Mouse (Mus musculus): ENCODE data around the gene Efna1. TPM values are rescaled to one million over a fixed set of nuclear protein-coding genes. Genes with fewer than 3 reads are reported as not detected.

The Efna1 gene
- polyA plus RNA-seq, 1 experiment from 2014 or later: 13.2 TPM

GRCm38 (mm10) chr3:89300071-89300470 lies 19.1 kb upstream of the Efna1 start:
- Histone ChIP-seq H3K4me3 (peak overlapping the region; percentile 40), H3K9me3 (no peaks in the 10 kb centered on the region), H3K27me3 (ENCODE audit: poor library complexity, severe bottlenecking) (peaks cover 33% of the 10 kb centered on the region)

GRCm38 (mm10) chr3:89299499-89299898 lies 18.6 kb upstream of the Efna1 start:
- Histone ChIP-seq H3K36me3 (replicated peaks) (no peaks in the 10 kb centered on the region), H3K27me3 (ENCODE audit: poor library complexity, severe bottlenecking) (peaks cover 33% of the 10 kb centered on the region), H3K9me3 (no peaks in the 10 kb centered on the region), H3K27ac (peak overlapping the region; percentile 51; the same call in 1 of the 2 replicates), H3K4me3 (peak overlapping the region; percentile 40), H3K4me1 (peaks cover 14% of the 10 kb centered on the region)
- peak; percentile 41 for DNase-seq (ENCODE audit: extremely low spot score, low spot score)
- WGBS: 5% methylated on average over 14 of the region's 14 CpGs

More at GRCm38 (mm10) chr3:89300071-89300470, 19.1 kb upstream of the Efna1 start:
- no peak overlapping the region for H3K27ac ChIP-seq
- H3K4me1 ChIP-seq: peaks cover 20% of the 10 kb centered on the region
- 74% methylated on average over 1 of the region's 1 CpGs for WGBS
- DNase-seq (ENCODE audit: extremely low spot score, low spot score): no peak
- H3K36me3 ChIP-seq (replicated peaks): no peaks in the 10 kb centered on the region

DNA sequence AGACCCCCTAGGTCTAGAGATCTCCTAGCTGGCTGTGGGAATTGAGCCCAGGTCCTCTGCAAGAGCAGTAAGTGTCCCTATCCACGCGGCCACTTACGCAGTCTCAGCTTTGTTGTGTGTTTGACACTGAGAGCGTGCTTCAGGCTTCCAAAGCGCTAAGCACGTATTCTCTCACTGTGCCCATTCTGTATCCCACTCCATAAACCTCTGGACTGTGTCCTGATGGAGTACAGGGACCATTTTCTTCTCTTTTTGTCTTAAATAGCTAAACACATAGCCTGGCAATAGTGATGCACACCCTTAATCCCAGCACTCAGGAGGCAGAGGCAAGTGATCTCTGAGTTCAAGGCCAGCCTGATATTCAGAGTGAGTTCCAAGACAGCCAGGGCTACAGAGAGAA lies 18.0 kb upstream of the Efna1 start:
- Histone ChIP-seq H3K4me1 (peaks cover 11% of the 10 kb centered on the region), H3K36me3 (replicated peaks) (no peaks in the 10 kb centered on the region), H3K4me3 (no peak overlapping the region), H3K27me3 (ENCODE audit: poor library complexity, severe bottlenecking) (peaks cover 33% of the 10 kb centered on the region), H3K27ac (no peak overlapping the region), H3K9me3 (no peaks in the 10 kb centered on the region)
- DNase-seq (ENCODE audit: extremely low spot score, low spot score): no peak
- 80% methylated on average over 6 of the region's 6 CpGs for WGBS

- no peak overlapping the region for H3K27ac ChIP-seq
- no peak for DNase-seq (ENCODE audit: extremely low spot score, low spot score)
- peaks cover 11% of the 10 kb centered on the region for H3K4me1 ChIP-seq
- no peaks in the 10 kb centered on the region for H3K36me3 ChIP-seq (replicated peaks)
- peaks cover 33% of the 10 kb centered on the region for H3K27me3 ChIP-seq (ENCODE audit: poor library complexity, severe bottlenecking)
- WGBS: 91% methylated on average over 11 of the region's 11 CpGs
- no peak overlapping the region for H3K4me3 ChIP-seq
- H3K9me3 ChIP-seq: no peaks in the 10 kb centered on the region
Observed at GRCm38 (mm10) chr3:89296761-89297396, 15.9 kb upstream of the Efna1 start.

GRCm38 (mm10) chr3:89295685-89296230 lies 14.8 kb upstream of the Efna1 start:
- WGBS: 82% methylated on average over 8 of the region's 8 CpGs
- Histone ChIP-seq H3K9me3 (no peaks in the 10 kb centered on the region), H3K4me1 (peaks cover 11% of the 10 kb centered on the region), H3K27me3 (ENCODE audit: poor library complexity, severe bottlenecking) (peaks cover 29% of the 10 kb centered on the region), H3K36me3 (replicated peaks) (no peaks in the 10 kb centered on the region), H3K27ac (no peak overlapping the region), H3K4me3 (no peak overlapping the region)
- DNase-seq (ENCODE audit: extremely low spot score, low spot score): no peak

- Histone ChIP-seq H3K27me3 (ENCODE audit: poor library complexity, severe bottlenecking) (peaks cover 14% of the 10 kb centered on the region), H3K4me1 (peaks cover 1% of the 10 kb centered on the region), H3K36me3 (replicated peaks) (no peaks in the 10 kb centered on the region), H3K9me3 (no peaks in the 10 kb centered on the region), H3K4me3 (no peak overlapping the region), H3K27ac (no peak overlapping the region)
- 83% methylated on average over 5 of the region's 5 CpGs for WGBS
- no peak for DNase-seq (ENCODE audit: extremely low spot score, low spot score)
Observed at GRCm38 (mm10) chr3:89294195-89294594, 13.3 kb upstream of the Efna1 start.

DNA sequence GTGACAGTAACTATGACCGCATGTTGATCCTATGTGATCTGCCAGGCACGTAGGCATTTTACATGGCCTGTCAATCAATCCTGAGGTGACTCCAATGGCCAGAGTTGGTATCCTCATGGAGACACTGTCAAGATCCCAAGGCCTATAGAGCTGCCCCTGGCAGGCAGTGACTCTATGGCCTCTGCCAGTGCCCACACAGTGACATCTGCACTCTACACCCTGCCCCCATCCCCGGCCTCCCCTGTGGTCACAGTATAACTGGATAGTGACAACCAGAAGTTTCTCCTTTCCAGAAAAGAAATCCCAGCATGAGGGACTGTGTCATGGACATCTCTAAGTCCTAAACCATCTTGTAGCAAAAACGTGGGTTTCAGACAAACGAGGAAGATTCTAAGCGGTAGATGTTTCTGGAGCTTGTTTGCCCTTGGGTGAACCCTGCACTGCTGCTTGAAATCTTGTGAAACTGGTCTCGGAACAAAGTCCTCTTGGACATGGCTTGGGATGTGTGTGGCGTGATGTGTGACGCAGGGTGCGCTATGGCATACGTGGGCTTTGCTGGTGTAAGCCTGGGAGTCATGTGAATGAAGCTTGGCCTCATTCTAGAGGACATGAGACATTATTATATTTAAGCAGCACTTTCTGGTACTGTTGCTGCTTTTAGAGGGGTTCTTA lies 12.4 kb upstream of the Efna1 start:
- peaks cover 6% of the 10 kb centered on the region for H3K27me3 ChIP-seq (ENCODE audit: poor library complexity, severe bottlenecking)
- H3K4me3 ChIP-seq: no peak overlapping the region
- H3K4me1 ChIP-seq: peaks cover 7% of the 10 kb centered on the region
- H3K9me3 ChIP-seq: no peaks in the 10 kb centered on the region
- 94% methylated on average over 11 of the region's 11 CpGs for WGBS
- no peaks in the 10 kb centered on the region for H3K36me3 ChIP-seq (replicated peaks)
- DNase-seq (ENCODE audit: extremely low spot score, low spot score): no peak
- H3K27ac ChIP-seq: no peak overlapping the region

DNA sequence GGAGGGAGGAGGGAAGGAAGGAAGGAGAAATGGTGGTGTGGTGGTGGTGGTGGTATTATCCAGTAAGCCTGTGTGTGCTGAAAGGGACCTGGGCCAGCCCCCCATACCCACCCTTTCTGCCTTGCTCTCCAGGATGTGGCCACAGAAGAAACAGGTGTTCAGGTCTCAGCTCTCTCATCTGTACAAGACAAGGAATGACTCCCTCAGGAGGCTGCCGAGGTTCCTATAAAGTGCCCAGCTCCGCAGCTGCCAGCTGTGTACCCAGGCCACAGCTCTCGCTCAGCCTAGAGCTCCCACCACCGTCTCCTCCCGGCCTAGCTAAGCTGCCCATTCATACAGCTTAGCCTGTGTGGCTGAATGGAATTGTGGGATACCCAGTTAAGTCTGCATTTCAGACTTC lies 11.4 kb upstream of the Efna1 start:
- Histone ChIP-seq H3K4me3 (no peak overlapping the region), H3K27me3 (ENCODE audit: poor library complexity, severe bottlenecking) (no peaks in the 10 kb centered on the region), H3K27ac (no peak overlapping the region), H3K9me3 (no peaks in the 10 kb centered on the region), H3K36me3 (replicated peaks) (no peaks in the 10 kb centered on the region), H3K4me1 (peaks cover 14% of the 10 kb centered on the region)
- DNase-seq (ENCODE audit: extremely low spot score, low spot score): no peak
- 75% methylated on average over 5 of the region's 5 CpGs for WGBS

- Histone ChIP-seq H3K9me3 (no peaks in the 10 kb centered on the region), H3K36me3 (replicated peaks) (no peaks in the 10 kb centered on the region), H3K27ac (no peak overlapping the region), H3K4me1 (peaks cover 19% of the 10 kb centered on the region), H3K27me3 (ENCODE audit: poor library complexity, severe bottlenecking) (no peaks in the 10 kb centered on the region), H3K4me3 (no peak overlapping the region)
- no peak for DNase-seq (ENCODE audit: extremely low spot score, low spot score)
- WGBS: 83% methylated on average over 10 of the region's 10 CpGs
Observed at GRCm38 (mm10) chr3:89291874-89292273, 10.9 kb upstream of the Efna1 start.

GRCm38 (mm10) chr3:89288503-89288928 lies 7.6 kb upstream of the Efna1 start:
- Histone ChIP-seq H3K27me3 (ENCODE audit: poor library complexity, severe bottlenecking) (peaks cover 10% of the 10 kb centered on the region; the same call in 1 of the 2 replicates), H3K27ac (0 out of 2 replicates have a peak overlapping the region, but pooled peaks have one; percentile 30), H3K9me3 (no peaks in the 10 kb centered on the region), H3K4me3 (no peak overlapping the region), H3K4me1 (peaks cover 35% of the 10 kb centered on the region), H3K36me3 (replicated peaks) (no peaks in the 10 kb centered on the region)
- DNase-seq (ENCODE audit: extremely low spot score, low spot score): no peak
- WGBS: 65% methylated on average over 7 of the region's 7 CpGs

GRCm38 (mm10) chr3:89287286-89287685 lies 6.3 kb upstream of the Efna1 start:
- H3K4me1 ChIP-seq: peaks cover 37% of the 10 kb centered on the region
- DNase-seq (ENCODE audit: extremely low spot score, low spot score): no peak
- H3K27ac ChIP-seq: 0 out of 2 replicates have a peak overlapping the region, but pooled peaks have one; percentile 32
- peaks cover 13% of the 10 kb centered on the region; the same call in 1 of the 2 replicates for H3K27me3 ChIP-seq (ENCODE audit: poor library complexity, severe bottlenecking)
- H3K4me3 ChIP-seq: no peak overlapping the region
- no peaks in the 10 kb centered on the region for H3K36me3 ChIP-seq (replicated peaks)
- 62% methylated on average over 5 of the region's 5 CpGs for WGBS
- no peaks in the 10 kb centered on the region for H3K9me3 ChIP-seq

GRCm38 (mm10) chr3:89285526-89285925 lies 4.6 kb upstream of the Efna1 start:
- Histone ChIP-seq H3K9me3 (no peaks in the 10 kb centered on the region), H3K27me3 (ENCODE audit: poor library complexity, severe bottlenecking) (peaks cover 30% of the 10 kb centered on the region), H3K4me3 (no peak overlapping the region), H3K27ac (0 out of 2 replicates have a peak overlapping the region, but pooled peaks have one; percentile 40), H3K4me1 (peaks cover 55% of the 10 kb centered on the region), H3K36me3 (replicated peaks) (no peaks in the 10 kb centered on the region)
- DNase-seq (ENCODE audit: extremely low spot score, low spot score): no peak
- WGBS: 34% methylated on average over 2 of the region's 2 CpGs

- Histone ChIP-seq H3K27me3 (ENCODE audit: poor library complexity, severe bottlenecking) (peaks cover 43% of the 10 kb centered on the region), H3K27ac (no peak overlapping the region), H3K36me3 (replicated peaks) (no peaks in the 10 kb centered on the region), H3K4me3 (no peak overlapping the region), H3K9me3 (no peaks in the 10 kb centered on the region), H3K4me1 (peaks cover 67% of the 10 kb centered on the region)
- no peak for DNase-seq (ENCODE audit: extremely low spot score, low spot score)
- WGBS: 94% methylated on average over 3 of the region's 3 CpGs
Observed at GRCm38 (mm10) chr3:89284261-89284660, 3.3 kb upstream of the Efna1 start.
